Mouse (Mus musculus) megakaryocyte, embryonic 14.5 days (primary cell): ENCODE measurements around the gene Smap1.

Experiments used
- FLI1 ChIP-seq: IDR thresholded peaks from 2 replicates; pipeline ENCODE4 v1.6.1; 2012; ENCODE audit warnings: low read length, inconsistent platforms, mixed read lengths
- GATA1 ChIP-seq: IDR thresholded peaks from 3 replicates; pipeline ENCODE4 v1.6.1; 2012; ENCODE audit warnings: mixed read lengths, low read length, inconsistent platforms, borderline replicate concordance

DNA sequence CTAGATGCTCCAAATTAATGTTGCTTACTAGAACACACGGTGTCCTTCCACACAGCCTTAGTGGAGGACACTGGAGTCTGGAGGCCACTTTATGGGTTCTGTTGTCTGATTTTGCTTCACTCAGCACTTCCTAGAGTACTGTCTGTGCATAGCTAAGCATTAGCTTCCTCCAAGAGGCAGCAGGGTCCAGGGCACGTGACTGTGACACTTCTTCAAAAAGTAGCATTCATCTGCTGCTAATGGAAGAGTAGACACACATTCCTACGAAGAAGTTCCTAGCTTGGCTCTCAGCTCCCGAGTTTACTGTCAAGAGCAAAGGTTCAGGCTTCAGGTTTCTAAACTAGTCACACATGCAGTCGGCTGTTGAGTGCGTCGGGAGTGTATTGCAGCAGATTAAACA lies 78.3 kb downstream of the Smap1 start:
- TF ChIP-seq GATA1 (no peak), FLI1 (no peak)
